Mouse (Mus musculus): ENCODE measurements around the gene Gpatch2.

Gpatch2 gene

DNA sequence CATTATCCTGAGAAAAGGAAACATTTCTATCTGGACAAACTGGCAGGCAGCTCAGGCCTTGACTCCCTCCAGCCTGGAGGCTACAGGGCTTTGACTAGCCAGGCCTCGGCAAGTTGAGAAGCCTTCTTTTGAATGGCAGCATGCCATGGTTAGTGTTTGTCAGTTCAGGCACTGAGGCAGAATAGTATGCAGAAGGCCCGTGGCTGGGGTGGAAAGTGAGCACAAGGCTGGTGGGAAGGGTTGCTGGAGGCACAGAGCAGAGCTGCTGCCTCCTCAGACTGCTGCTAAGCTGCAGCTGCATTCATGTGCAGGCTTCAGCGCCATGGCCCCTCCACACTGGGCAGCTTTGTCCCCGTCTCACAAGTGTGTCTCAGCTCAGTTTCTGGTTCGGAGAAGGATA, 85.3 kb downstream of the Gpatch2 start:
- DNase-seq (ENCODE audit: extremely low read depth, low read depth, low spot score): no peak

DNA sequence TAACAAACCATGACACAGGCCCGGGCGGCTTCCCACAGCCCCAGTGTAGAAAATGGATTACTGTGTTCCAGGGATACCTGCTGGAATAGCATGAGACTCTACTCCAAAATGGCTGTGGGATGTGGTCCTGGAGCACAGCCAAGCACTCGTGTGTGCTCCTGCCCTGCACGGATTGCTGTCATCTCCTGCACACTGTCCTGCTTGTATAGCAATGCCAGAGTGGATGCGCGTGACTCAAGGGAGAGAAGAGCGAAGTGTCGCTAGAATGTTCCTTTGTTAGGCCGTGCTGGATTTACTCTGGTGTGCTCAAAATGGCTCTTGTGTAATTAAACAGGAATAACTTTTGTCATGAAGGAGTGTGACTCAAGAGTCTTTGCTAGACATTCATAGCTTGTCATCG, 87.9 kb downstream of the Gpatch2 start:
- DNase-seq (ENCODE audit: extremely low read depth, low read depth, low spot score): no peak

DNA sequence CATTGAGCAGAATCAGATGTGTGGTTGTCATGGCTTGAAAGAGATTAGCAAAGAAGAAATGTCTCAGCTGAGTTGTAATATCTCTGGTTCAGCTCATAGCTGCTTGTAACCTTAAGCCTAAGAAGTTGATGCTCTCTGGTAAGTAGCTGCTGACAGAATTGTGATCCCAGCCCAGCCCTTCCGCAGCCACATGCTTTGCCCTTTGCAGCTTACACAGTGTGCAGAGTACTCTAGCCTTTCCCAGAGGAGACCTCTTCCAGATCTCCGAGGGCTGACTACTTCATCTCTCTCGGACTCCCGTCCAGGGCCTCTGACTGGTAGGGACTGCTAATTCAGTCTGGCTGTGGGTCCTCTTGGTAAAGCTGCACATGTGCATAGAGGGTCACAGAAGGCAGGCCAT, 92.0 kb downstream of the Gpatch2 start:
- no peak for DNase-seq (ENCODE audit: extremely low read depth, low read depth, low spot score)

DNA sequence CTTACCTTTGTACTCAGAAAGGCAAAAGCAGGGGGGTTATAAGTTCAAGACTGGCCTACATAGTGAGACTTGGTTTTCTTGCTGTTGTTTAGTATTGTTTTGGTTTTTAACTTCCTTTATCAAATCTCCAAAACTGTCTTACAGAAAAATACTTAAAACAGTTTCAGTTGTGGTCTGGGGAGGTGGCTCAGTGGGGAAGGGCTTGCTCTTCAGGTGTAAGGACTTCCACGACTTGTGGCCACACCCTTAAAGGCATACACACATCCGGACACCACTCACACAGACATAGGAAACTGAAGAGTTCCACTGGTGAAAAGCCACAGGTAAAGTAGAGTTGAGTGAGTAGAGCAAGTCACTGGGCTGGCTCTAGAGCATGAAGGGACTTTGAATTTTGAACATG, 93.2 kb downstream of the Gpatch2 start:
- DNase-seq (ENCODE audit: extremely low read depth, low read depth, low spot score): no peak

DNA sequence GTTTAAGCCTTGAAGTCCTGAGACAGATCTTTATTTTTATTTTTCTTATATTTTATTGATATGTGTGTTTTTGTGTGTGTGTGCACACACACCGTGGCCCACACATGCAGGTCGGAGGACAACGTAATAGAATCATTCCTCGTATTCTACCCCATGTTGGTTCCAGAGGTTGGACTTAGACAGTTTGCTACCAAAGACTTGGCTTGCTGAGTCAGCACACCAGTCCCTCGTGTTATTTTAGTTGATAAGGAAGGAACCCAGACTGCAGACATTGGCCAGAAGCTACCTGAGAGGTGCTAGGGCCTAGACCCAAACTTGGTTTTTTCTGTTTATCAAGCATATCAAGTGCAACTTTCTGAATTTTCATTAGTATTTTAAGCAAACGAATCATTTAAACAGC, 95.8 kb downstream of the Gpatch2 start:
- no peak for DNase-seq (ENCODE audit: extremely low read depth, low read depth, low spot score)

DNA sequence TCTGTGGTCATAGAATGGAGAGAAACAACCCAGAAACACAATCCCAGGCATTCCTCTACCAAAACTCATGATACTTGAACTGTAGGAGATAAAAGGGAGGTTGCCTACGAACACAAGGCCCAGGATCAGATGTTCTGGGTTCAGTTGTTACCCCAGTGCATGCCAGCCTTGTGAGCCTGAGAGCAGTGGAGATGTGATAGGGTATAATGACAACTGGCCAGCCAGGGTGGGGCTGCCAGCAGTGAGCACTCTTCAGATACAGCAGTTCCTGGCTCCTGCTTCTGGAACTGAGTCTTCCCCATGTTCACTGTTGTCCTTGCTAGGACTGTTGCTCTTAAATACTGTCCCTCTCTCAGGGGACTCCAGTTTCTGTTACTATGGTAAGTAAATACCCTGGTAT, 98.0 kb downstream of the Gpatch2 start:
- no peak for DNase-seq (ENCODE audit: extremely low read depth, low read depth, low spot score)

DNA sequence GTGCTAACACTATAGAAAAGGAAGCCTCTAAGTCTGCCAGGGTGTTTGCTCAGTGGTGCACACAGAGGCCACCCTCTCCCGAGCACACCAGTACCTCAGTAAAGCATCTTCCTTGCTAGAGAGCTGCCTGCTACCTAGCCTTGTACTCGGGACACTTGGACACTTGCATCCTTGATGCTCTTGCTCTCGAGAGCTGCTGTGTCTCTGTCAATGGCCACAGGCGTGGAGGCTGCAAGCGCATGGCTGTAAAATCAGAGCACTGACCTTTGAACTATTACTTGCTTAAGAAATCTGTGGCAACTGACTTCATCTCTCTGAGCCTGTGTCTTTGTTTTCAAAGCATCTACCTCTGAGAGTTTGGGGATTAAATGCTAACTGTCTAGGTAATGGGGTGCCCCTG, 98.5 kb downstream of the Gpatch2 start:
- DNase-seq (ENCODE audit: extremely low read depth, low read depth, low spot score): no peak

DNA sequence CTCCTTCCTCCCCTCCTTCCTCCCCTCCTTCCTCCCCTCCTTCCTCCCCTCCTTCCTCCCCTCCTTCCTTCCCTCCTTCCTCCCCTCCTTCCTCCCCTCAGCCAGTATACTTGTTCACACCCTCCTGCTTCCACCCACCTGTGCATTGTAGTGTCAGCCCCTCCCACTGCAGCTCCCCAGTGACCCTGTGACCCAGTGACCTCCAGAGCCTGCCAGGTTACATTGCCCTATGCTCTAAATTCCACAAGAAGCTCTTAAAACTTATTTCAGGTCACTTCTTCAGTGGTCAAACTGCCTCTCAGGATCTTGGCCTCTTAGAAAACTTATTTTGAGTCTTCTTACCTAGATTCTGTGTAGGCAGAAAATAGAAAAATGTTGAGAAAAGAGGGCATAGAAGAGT, 99.2 kb downstream of the Gpatch2 start:
- DNase-seq (ENCODE audit: extremely low read depth, low read depth, low spot score): no peak

DNA sequence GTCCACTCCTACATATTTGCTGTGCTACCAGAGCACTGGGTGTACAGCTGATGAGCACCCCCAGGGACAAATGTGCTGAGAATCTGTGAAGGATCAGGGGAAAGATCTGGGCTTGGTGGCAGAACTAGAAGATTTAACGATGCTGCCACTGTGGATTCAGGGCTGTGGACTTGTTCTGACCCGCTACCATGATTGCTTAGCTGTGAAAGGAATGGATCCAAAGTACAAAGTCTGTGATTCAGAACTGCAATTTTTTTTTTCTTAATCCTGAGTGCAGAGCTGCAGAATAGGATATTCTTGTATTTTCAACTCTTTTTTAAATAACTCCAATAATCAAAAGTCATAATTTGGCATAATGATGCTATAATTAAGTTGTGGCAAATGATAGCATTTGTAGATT, 100.5 kb downstream of the Gpatch2 start:
- no peak for DNase-seq (ENCODE audit: extremely low read depth, low read depth, low spot score)

DNA sequence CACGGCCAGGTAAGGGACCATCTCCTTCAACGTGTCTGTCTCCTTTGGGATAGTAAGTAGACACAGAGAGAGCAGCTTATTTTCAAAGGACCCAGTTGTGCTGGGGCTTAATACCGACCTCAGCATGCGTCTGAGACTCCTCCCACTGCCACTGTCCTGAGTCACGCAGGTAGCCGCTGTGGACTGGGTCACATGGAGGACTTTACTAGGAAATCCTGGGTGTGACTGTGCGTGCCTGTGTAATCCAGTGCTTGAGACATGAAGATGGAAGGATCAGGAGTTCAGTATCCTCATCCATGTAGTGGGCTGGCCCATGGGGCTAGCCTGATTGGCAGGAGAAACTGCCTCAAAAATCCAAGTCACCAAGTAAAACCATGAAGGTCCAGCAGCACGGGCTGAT, 101.2 kb downstream of the Gpatch2 start:
- no peak for DNase-seq (ENCODE audit: extremely low read depth, low read depth, low spot score)

DNA sequence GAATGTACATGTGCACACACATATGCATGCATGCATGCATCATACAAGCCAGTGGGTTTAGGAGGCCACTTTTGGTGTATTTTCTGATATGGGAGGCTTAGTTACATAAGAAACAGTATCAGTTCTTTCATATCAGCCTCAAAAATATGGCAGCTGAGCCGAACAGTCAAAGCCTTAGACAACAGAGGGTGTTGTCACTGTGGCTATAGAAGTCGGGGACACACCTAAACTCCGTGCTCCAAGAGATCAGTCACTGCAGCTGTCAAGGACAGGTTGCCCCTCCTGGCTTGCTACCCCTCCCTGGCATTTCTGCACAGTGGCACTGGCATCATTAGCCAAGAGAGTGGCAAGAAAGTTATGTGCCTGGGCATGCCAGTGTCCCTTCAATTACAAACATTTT, 106.5 kb downstream of the Gpatch2 start:
- DNase-seq (ENCODE audit: extremely low read depth, low read depth, low spot score): no peak

DNA sequence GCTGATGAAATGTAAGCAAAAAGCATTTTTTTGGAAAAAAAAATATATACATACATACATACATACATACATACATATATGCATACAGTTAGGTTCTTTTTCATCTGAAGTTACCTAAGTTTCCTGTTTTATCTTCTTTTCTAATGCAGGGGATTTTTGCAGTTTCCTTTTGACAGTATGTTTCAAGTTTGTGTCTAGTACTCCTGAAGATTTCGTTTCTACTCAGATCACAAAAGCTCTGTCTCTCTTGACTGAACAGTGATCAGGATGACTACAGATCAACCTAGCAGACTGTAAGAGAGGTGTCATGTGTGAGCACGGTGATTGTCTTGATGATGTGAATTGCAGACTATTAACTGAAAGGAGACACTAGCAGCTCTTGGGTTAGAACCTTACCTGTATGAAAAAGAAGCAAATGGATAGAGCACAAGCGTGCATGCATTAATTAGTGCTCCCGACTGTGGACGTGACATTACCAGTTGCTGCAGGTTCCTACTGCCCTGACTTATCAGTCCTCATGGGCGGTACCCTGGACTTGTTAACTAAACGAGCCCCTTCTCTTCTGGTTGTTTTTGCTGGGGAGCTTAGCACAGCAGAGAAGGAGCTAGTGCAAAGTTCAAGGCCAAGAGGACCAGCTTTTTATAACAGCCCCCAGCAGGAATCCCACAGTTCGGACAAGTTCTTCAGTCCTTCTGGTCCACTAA, 107.3 kb downstream of the Gpatch2 start:
- no peak for DNase-seq (ENCODE audit: extremely low read depth, low read depth, low spot score)

DNA sequence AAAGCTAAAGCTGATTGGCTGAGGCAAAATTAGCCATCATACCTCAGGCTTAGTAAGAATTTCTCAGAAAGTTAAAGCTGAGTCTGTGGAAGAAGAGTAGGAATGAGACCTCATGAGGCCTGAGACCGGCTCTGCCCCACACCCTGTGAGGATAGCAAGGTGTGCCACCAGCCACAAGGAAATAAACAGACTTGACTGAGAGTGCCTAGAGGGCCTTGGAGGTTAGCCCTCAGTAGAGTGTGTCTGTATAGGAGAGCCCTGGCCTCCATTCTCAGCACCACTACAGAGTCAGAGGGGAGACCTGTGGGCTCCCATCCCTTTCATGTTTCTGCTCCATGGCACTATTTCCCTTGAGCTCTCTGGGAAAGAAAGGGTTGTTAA, 107.9 kb downstream of the Gpatch2 start:
- DNase-seq (ENCODE audit: extremely low read depth, low read depth, low spot score): no peak

DNA sequence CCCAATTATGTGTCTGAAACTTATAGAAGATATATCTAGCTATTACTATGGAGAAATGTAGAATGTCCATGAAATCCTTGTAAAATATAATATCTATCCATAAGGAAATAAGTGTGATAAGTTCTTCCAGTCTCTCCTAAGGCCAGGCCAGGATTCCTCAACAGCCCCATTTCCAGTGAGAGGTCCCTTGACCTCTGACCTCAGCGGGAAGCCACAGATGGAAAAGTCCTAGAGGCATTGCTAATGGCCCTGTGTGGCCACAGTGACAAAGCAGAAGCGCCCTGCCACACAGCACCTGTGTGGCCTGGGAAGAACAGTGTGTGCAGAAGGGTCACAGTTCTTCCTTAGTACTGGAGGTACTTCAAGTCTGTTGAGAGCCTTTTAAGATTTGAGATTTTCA, 127.2 kb downstream of the Gpatch2 start:
- DNase-seq (ENCODE audit: extremely low read depth, low read depth, low spot score): no peak

DNA sequence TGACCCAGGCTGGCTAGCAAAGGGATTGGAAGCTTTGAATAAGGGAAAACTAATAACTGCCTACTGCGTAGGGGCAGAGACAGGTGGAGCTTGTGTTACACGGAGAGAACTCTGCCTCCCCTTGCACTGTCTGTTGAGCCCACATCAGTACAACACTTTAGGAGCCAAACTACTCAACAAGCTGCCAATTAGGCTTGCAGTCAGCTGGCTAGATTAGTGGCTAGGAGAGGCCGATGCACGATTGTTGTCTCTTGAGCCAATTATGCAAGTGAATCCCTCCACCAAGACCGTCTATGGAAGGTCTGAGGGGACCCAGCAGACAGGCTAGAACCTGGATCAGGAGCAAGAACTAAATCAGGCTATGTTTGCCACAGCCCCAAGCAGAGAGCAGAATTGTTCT, 129.8 kb downstream of the Gpatch2 start:
- no peak for DNase-seq (ENCODE audit: extremely low read depth, low read depth, low spot score)

DNA sequence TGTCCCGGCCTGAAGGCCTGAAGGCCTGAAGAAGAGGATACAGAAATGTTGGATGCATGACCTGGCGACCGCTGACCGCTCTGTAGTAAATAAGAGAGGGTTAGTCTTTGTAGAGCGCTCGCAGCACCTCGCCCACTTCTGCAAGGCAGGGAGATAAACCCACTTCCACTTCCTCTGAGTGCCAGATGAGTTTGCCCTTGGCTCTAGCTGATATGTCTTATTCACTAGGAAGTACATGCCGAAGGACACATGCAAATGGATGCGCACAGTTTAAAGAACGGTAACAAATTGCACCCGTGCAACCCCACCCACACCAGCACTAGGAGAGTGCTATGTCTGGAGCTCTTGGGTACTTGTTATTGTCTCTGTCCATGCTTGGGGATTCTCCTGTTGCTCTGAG, 131.6 kb downstream of the Gpatch2 start:
- DNase-seq (ENCODE audit: extremely low read depth, low read depth, low spot score): no peak

DNA sequence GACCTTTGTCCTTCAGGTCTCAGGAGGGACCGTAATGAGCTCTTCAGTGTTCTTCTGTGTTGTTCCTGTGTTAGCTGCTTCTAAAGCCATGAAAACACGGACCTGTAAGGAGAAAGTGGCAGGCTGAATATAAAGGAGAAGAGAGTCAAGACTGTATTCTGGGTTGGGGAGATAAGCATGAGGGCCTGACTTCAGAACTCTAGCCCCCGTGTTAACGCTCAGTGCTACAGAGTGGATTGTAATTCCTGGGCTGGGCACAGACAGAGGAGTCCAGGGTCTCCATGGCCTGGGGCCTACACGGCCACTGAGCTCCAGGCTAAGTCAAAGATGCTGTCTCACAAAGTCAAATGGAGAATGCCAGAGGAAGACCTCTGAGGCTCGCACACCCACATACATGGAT, 132.3 kb downstream of the Gpatch2 start:
- no peak for DNase-seq (ENCODE audit: extremely low read depth, low read depth, low spot score)

DNA sequence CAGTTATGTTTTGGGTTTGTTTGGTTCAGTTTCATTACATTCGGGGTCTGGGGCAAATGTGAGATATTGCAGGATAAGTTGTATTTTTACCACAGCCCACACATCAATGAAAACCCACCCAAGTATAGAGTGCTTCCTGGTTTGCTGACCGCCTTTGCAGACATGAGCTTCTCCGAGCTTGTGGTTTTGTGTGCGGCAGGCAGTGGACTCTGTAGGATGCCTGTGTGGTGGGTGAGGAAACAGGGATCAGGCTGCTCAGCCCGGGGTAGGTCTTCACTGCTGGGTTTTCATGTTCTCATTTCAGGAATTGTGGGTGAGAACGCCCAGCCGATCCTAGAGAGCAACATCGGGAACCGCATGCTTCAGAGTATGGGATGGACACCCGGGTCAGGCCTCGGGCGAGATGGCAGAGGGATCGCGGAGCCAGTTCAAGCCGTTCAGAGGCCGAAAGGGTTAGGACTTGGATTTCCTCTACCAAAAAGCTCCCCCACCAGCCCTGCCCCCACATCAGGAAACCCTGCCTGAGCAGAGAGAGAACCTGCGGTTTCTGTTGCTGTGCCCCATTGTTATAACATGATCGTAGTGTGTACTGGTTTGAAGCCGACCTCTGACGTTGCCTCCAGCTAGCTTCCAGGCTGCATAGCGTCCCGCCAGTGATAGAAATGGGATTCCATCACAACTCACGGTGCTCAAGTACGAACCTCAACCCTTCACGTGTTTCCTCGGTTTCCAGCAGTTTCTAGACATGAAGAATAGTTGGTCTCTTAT, 132.9 kb downstream of the Gpatch2 start:
- DNase-seq (ENCODE audit: extremely low read depth, low read depth, low spot score): no peak

DNA sequence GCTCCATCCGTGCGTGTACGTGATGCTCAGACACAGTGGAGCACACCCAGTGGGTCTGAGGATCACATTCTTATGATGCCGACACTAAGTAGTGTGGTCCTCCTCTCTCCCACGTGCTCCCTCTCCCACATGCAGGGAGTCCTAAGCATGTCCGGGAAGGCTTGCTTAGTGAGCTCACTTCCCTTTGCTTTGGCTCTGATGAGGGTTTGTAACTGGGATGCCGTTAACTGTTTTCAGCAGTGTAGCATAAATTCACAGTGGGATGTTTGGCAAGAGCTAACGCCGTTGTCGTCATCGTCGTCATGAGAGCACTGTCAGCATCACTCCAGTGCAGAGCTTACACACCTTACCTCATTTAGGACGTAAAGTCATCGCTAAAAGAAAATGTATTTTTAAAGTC, 133.6 kb downstream of the Gpatch2 start:
- DNase-seq (ENCODE audit: extremely low read depth, low read depth, low spot score): no peak

DNA sequence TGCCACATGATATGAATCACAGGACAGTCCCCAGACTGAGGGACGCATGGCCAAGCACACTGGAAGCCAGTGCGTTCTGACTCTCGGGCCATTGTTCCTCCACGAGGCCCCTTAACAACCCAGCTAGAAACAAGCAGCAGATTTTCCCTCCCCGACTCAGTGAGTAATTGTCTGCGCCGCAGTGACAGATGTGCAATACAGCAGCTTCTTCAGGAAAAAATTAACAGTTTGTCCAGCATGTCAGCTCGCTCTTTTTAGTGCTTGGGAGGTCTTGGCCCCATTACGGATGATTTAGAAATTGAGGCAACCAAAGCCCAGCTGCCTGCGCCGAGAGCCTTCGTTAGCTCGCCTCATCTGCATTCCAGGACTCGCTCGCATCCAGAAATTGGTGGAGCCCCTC, 140.9 kb downstream of the Gpatch2 start:
- DNase-seq (ENCODE audit: extremely low read depth, low read depth, low spot score): no peak

DNA sequence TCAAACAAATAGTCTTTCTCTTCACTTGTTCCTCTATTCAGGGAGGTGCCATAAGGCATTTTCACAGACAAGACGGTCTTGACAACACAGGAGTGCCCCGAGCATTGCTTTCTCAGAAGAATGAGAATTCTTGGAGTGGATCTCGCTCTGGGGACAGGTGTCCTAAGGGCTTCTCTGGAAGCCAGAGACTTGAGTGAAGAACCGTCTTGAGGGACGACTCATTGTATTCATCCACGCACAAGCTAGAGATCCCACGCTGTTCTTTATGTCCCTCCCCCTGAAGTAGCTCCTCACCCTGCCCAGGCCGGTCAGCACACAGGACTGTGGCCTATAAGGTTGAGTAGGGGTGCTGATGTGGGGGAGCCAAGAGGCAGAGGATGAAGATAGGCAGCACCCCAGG, 141.6 kb downstream of the Gpatch2 start:
- DNase-seq (ENCODE audit: extremely low read depth, low read depth, low spot score): no peak

DNA sequence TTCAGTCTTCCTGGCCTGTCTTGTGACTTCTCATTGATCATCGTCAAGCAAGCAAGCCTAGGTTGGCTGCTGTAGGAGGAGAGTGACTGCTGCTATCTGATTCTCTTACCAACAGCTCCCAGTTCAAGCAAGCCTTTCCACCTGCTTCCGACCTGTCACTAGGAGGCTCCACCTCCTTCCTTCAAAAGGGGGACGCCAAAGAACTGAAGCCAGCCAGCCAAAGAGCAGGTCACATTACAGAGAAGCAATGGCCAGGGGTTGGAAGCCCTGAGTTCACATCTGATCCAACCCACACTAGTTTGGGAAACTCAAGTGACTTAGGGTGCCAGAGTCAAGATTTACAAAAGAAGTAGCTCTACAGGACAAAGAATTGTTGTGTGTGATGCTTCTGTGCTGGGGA, 144.9 kb downstream of the Gpatch2 start:
- no peak for DNase-seq (ENCODE audit: extremely low read depth, low read depth, low spot score)

DNA sequence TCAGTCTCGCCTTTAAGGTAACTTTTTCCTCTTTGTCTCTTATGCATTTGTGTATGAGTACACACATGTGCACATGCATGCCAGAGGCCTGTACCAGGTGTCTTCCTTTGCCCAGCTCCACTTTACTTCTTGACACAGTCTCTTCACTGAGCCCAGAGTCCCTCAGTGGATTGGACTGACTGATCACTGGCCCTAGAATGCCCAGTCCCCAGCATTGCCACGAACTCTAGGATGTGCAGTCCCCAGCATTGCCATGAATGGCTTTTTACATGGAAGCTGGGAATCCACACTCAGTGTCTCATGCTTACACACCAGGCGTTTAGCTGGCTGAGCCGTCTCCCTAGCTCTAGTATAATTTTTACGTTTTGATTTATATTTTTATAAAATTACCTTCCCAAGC, 147.2 kb downstream of the Gpatch2 start:
- DNase-seq (ENCODE audit: extremely low read depth, low read depth, low spot score): no peak
